15 mouse cellular contexts compared by ENCODE assay signal in genomic region chr3:86759834-86760233, GRCm38 (mm10).
DNase-seq lines count a peak whose midpoint lies in the region; ATAC-seq lines count a peak whose summit lies in the region.
"Had no signal": no experiment of that assay in that cellular context is flagged by ENCODE, and none has a peak within 500 bp of the region (broad histone marks: within the 10 kb centered on the region; RNA-seq: fewer than 3 reads in every experiment).

No protein-coding gene starts in this region.

- no peak overlapping the region for H3K4me2 ChIP-seq in hindbrain, embryonic 12.5 days (replicated peaks)
- peak overlapping the region; percentile 39 for H3K4me2 ChIP-seq in limb, embryonic 12.5 days
- peak overlapping the region; percentile 30; the same call in 1 of the 2 replicates for H3K4me2 ChIP-seq in neural tube, embryonic 14.5 days (ENCODE audit: low read depth, low read length)
- H3K4me2 ChIP-seq: heart, embryonic 13.5 days; stomach, embryonic 15.5 days had no signal

- no peaks in the 10 kb centered on the region for H3K9me3 ChIP-seq in hindbrain, embryonic 12.5 days (replicated peaks)
- H3K9me3 ChIP-seq in limb, embryonic 12.5 days, result no peaks in the 10 kb centered on the region
- no peaks in the 10 kb centered on the region for H3K9me3 ChIP-seq in neural tube, embryonic 14.5 days (ENCODE audit: control insufficient read depth, low read length)
- H3K9me3 ChIP-seq: heart, embryonic 13.5 days; stomach, embryonic 15.5 days had no signal

- H3K4me3 ChIP-seq in hindbrain, embryonic 12.5 days, result no peak overlapping the region
- no peak overlapping the region for H3K4me3 ChIP-seq in limb, embryonic 12.5 days (replicated peaks)
- H3K4me3 ChIP-seq in neural tube, embryonic 14.5 days (ENCODE audit: low read depth, low read length), result no peak overlapping the region
- H3K4me3 ChIP-seq: heart, embryonic 13.5 days; stomach, embryonic 15.5 days had no signal

- WGBS in hindbrain, embryonic 12.5 days, result 48% methylated on average over 8 of the region's 8 CpGs
- 38% methylated on average over 8 of the region's 8 CpGs for WGBS in limb, embryonic 12.5 days
- 45% methylated on average over 8 of the region's 8 CpGs for WGBS in neural tube, embryonic 14.5 days

- H3K4me1 ChIP-seq in hindbrain, embryonic 12.5 days, result peaks cover 5% of the 10 kb centered on the region
- H3K4me1 ChIP-seq in limb, embryonic 12.5 days (replicated peaks), result peaks cover 26% of the 10 kb centered on the region
- 0 out of 2 replicates have a peak, but pooled peaks cover 7% of the 10 kb centered on the region for H3K4me1 ChIP-seq in neural tube, embryonic 14.5 days (ENCODE audit: control insufficient read depth, insufficient read depth, low read length)
- H3K4me1 ChIP-seq: stomach, embryonic 15.5 days had no signal

- H3K9ac ChIP-seq in hindbrain, embryonic 12.5 days, result no peak overlapping the region
- H3K9ac ChIP-seq in limb, embryonic 12.5 days (replicated peaks), result peak overlapping the region; percentile 38; the same call in 1 of the 2 replicates
- H3K9ac ChIP-seq in neural tube, embryonic 14.5 days (replicated peaks; ENCODE audit: low read depth, low read length), result no peak overlapping the region; the same call in 1 of the 2 replicates
- H3K9ac ChIP-seq: heart, embryonic 13.5 days; liver, embryonic 14.5 days; stomach, embryonic 15.5 days had no signal

- H3K27me3 ChIP-seq in hindbrain, embryonic 12.5 days, result no peaks in the 10 kb centered on the region
- H3K27me3 ChIP-seq in limb, embryonic 12.5 days, result no peaks in the 10 kb centered on the region
- H3K27me3 ChIP-seq in neural tube, embryonic 14.5 days (ENCODE audit: control insufficient read depth, insufficient read depth, low read length), result no peaks in the 10 kb centered on the region
- H3K27me3 ChIP-seq: heart, embryonic 13.5 days; stomach, embryonic 15.5 days had no signal

- DNase-seq in embryo, embryonic 10 days (ENCODE audit: low spot score), result peak; percentile 37
- DNase-seq in embryo, embryonic 9.5 days (ENCODE audit: extremely low spot score), result no peak
- DNase-seq in urinary bladder, postnatal 25 days (ENCODE audit: low spot score), result no peak
- DNase-seq in lung, postnatal 25 days (ENCODE audit: low spot score), result no peak
- DNase-seq in cerebellum, postnatal 4 days (ENCODE audit: low spot score in 2 of 2), result no peak
- DNase-seq: cerebellum, adult 11 months; kidney, postnatal 36 days; right cerebral cortex, postnatal 14 days had no signal

- H3K27ac ChIP-seq in hindbrain, embryonic 12.5 days, result peak overlapping the region; percentile 70; the same call in 1 of the 2 replicates
- H3K27ac ChIP-seq in limb, embryonic 12.5 days, result peak overlapping the region; percentile 78
- H3K27ac ChIP-seq in neural tube, embryonic 14.5 days (ENCODE audit: low read depth, low read length), result no peak overlapping the region
- H3K27ac ChIP-seq: heart, embryonic 13.5 days; liver, embryonic 14.5 days; stomach, embryonic 15.5 days had no signal

- no peak for ATAC-seq in hindbrain, embryonic 12.5 days (ENCODE audit: low FRiP score)
- no peak for ATAC-seq in limb, embryonic 12.5 days (ENCODE audit: insufficient number of reproducible peaks, insufficient read depth, low FRiP score, low TSS enrichment, low read depth)
- no peak for ATAC-seq in neural tube, embryonic 14.5 days (ENCODE audit: low read depth)
- ATAC-seq: inflammation-experienced regulatory T-cells, adult 6 months had no signal

- H3K36me3 ChIP-seq in hindbrain, embryonic 12.5 days, result no peaks in the 10 kb centered on the region
- H3K36me3 ChIP-seq in limb, embryonic 12.5 days, result 0 out of 2 replicates have a peak, but pooled peaks cover 4% of the 10 kb centered on the region
- H3K36me3 ChIP-seq in neural tube, embryonic 14.5 days (ENCODE audit: control insufficient read depth, insufficient read depth, low read length), result no peaks in the 10 kb centered on the region
- H3K36me3 ChIP-seq: heart, embryonic 13.5 days; stomach, embryonic 15.5 days had no signal
